Mouse (Mus musculus) cerebellum, adult 8-10 months (tissue): Measurements from ENCODE around the gene Sez6.

Experiments
- DNase-seq: peaks from one replicate; pipeline ENCODE4 v3.0.0; 2022

Sez6 gene

DNA sequence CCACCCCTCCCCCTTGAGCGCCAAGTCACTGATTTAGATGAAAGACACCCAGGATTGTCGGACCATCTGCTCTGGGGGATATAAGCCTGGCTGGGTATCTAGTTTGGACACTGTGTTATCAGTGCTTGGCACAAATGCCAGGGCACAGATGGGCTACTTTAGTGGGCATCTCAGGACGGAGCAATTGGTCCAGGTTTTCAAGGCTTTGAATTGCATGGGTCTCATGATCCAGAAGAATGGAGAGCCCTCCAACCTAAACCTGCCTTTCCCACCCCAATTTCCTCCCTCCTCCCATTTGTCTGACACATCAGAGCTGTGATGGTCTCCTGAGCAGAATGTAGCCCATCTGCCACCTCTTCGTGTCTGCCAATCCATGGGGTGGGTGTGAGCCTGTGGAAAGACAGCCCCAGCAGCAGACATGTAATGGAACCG is 20.2 kb downstream of the Sez6 start:
- DNase-seq, result peak; percentile 88

DNA sequence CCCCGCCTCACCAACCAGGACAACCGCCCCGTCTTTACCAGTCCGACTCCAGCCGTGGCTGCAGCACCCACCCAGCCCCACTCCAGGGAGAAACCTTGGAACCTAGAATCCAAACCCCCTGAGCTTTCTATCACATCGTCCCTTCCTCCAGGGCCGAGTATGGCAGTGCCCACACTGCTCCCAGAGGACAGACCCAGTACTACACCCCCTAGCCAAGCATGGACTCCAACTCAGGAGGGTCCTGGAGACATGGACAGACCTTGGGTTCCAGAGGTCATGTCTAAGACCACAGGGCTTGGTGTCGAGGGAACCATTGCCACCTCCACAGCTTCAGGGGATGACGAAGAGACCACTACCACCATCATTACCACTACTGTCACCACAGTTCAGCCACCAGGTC is 23.1 kb downstream of the Sez6 start:
- no peak for DNase-seq

DNA sequence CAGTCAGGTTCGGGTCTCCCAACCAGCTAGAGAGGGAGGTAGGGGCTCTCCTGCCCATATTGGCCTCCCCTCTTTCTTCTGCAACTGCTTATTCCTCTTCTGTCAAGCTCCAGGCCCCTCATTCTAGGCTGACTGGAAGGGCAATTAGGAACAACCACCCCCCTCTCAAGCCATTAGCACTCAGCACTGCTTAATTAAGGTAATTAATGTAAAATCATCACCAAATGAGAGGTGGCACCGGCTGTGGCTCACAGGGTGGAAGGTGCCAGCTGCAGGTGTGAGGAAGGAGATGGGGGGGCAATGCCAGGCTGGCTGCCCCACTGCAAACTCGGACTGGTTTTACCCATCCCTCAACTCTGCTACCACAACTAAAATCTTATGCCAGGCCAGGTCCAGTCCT is 25.8 kb downstream of the Sez6 start:
- no peak for DNase-seq

DNA sequence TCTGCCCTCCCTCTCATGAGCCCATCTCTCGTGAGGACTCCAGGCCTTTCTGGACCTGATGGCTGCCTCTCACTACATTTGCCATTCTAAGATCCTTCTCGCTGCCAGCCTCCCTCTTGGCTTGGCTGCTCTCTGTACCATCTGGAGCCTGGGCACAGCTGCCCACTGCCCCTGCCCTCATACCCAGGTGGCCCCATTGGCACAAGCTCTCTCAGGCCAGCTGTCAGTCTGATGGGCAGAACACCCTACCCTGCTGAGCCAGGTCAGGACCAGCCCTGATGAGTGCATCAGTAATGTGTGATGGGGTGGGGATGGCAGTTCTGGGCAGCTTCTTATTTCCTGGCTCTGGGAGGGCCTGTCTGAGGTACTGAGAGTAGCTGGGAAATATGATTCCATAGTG is 27.7 kb downstream of the Sez6 start:
- DNase-seq, result no peak

DNA sequence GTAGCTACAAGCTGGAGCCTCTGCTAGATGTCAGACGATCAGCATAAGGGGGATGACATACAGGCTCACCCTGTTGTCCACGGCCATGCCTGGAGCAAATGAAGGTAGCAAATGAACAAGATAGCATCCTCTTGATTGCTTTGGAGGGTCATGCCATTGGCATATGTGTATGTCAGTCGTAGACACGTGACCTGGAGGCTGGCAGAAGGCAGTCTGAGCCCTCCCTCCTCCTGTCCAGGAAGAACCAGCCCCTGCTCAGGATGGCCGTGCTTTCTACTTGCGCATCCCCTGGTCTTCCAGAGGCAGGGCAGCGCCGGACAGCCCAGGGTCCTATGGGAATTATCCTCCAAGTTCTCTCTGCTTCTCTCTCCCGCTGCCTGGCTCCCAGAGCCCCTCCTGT is 28.3 kb downstream of the Sez6 start:
- no peak for DNase-seq

DNA sequence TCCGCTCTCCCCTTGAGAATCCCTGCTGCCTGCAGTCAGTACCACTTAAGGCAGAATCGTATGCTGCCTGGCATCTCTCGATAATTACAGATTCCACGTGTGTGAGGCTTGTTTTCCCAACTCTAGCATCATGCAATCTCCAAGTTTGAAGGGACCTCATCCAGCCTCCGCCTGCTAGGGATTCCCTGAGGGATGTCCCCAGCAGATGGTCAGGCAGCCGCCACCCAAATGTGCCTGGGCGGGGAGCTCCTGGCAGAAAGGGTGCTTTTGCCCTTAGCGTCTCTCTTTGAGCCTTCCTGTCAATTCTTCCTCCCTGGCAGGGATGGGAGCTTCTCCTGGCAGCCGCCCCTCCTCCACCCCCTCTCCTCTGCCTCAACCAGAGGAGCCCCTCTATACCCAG is 29.6 kb downstream of the Sez6 start:
- no peak for DNase-seq

DNA sequence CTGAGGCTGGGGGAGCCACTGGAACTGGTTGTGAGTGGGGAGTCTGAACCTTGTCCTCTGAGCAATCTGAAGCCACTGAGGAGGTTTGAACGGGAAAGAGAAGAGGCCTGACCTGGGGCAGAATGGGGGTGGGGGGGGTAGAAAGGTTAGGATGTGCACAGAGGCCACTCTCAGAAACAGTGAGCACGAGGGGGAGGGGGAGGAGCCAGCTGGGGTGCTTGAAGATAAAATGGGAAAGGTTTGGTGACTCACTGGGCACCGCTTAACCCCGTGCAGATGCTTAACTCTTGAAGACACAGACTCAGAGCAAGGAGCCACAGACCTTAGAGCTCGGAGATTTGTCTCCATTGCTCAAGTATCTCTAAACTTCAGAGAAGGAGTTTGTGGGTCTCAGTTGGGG is 30.3 kb downstream of the Sez6 start:
- DNase-seq, result no peak

DNA sequence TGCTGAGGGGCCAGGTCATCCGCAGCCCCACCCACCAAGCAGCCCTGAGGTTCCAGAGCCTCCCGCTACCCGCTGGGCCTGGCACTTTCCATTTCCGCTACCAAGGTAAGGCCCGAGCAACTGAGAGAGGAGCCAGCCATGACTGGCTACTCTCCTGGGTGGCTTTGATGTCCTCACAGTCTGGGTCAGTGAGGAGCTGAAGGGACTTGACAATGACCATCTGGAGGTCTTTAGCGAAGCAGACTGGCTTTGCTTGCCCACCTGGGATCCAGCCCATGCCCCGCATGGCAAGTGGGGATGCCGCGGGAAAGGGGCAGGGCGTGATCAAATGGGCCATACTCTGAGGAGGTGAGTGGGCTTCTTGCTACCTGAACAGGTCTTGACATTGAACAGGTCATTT is 32.3 kb downstream of the Sez6 start:
- DNase-seq, result no peak

DNA sequence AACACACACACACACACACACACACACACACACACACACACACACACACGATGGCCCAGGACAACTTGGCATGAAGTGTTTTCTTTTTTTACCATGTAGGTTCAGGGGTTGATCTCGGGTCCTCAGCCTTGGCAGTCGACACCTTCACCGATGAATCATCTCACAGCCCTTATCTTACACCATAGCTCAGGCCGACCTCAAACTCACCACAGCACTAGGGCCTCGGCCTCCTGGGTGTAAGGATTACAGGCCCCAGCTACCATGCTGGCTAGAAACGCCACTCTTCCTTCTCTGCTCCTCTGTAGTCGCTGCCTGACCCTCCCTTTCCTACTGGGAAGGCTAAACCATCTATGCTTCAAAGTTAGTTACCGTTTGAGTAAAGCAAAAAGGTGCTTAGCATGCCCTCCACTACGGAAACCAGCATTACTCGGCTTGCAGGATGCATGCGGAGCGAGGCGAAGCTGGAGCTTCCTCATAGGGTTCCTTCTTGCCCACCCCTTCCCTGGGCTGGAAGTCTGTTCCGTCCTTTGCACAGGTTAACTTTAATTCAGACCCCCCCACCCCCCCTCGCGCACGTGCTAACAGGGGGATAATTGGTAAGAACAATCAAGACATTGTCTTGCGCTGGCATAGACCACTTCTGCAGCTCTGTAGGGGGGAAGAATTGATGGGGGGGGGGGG is 34.0 kb downstream of the Sez6 start:
- DNase-seq, result no peak

DNA sequence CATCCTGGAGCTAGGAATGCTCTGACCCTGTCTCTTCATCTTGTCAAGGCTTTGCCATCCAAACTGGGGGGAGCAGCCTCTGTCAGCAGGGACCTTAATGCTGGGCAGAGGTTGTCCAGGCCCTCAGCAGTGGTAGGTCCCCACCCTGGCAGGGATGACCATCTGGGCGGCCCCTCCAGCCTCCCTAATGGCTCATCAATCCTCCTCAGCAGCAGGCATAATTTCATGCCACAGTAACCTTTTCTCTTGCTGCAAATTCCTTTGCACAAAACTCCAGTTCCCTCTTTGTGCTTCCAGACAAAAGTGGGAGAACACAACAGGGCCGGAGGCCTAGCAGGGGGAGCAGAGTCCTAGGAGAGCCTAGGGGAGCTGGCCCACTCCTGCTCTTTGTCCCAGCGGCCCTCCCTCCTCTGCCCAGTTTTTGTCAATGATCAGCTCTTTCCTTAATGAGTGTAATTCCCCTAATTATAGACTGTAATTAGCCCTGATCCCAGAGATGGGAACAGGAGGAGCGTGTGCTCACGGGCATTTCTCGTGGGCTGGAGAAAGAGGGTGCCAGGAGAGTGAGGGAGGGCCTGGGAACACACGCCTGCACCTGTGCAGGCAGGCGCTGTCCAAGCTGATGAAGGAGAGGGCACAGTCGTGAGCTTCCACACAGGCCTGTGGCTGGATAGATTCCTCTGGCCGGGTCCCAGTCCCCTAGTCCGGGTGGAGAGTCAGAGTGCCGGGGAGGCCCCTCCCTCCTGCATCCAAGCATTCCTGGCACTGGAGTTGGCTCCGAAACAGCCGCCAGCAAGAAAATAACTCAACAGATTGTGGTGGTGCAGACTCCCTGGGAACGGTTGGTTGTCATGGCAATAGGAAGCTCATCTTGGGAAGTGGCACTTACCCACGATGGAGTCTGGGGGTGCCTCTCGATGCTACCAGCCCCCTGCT is 34.8 kb downstream of the Sez6 start:
- DNase-seq, result peak; percentile 93

DNA sequence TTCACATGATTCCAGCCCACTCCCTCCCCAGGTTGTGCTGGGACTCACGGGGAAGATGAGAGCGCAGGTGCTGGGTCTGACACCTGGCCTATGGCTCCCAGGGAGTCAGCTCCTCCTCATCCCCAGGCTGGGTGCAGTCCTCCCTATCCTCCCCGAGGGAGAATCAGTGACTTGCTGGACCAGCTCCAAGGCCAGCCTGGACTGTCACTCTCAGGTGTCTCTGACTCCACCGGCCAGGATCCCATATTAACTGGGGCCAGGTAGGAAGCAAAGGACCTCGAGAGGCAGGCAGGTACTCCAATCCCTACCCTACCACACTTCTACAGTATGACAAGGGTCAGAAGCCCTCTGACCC is 35.4 kb downstream of the Sez6 start:
- no peak for DNase-seq

DNA sequence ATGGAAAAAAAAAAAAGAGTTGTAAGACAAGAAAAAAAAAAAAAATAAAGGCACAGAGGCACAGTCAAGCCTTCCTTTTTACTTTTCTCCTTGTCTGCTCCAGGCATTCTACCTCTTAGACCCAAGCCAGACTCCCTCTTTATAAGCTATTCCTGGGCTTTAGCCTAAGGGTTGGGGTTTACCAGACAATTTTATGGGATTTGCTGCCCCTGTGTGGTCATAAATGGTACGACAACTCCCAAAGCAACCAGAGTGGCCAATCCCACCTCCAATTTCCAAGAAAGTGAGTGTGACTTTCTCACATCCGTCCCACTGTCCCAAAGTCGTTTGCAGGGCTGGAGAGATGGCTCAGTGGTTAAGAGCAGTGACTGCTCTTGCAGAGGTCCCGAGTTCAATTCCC is 36.5 kb downstream of the Sez6 start:
- DNase-seq, result peak; percentile 84

DNA sequence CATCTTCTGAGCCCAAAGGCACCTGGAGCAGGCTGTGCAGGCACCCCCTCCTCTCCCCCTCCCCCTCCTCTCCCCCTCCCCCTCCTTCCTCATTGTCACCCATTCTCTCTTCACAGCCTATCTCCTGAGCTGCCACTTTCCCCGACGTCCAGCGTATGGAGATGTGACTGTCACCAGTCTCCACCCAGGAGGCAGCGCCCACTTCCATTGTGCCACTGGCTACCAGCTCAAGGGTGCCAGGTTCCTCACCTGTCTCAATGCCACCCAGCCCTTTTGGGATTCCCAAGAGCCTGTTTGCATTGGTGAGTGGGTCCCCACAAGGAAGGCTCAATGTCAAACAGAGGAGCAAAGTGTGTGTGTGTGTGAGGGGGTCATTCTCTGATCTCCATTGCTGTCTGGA is 38.2 kb downstream of the Sez6 start:
- no peak for DNase-seq

DNA sequence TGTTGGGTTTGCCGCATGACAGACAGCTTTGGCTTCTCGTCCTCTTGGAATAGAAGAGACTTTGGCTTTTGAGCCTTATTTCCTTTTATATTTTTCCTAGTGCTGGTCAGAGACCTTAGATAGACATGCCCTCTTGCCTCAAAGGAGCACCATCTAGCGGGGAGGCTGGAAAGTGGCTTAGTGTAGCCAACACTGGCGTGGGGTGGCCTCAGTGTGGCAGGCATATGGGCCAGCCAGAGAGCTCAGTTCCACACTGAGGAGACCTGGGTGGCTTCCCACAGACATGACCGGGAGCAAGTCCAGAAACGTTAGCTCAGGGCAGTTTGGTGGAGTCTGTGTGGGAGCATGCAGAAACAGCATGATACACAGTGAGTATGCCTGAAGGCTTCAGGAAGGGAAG is 40.1 kb downstream of the Sez6 start:
- DNase-seq, result no peak

DNA sequence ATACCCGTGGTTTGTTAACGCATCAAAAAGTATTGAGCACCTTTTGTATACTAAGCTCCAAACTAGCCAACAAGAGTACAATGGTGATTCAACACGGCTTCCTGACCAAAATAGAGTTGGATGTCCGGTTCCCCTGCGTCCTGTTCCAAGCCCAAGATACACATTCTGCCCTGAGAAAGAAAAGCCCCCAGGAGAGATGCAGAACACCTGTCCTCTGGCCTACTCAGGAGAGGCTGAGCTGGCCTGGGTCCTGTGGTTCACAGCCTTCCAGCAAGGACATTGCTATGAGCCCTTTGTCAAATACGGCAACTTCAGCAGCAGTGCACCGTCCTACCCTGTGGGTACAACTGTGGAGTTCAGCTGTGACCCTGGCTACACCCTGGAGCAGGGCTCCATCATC is 42.9 kb downstream of the Sez6 start:
- DNase-seq, result no peak

DNA sequence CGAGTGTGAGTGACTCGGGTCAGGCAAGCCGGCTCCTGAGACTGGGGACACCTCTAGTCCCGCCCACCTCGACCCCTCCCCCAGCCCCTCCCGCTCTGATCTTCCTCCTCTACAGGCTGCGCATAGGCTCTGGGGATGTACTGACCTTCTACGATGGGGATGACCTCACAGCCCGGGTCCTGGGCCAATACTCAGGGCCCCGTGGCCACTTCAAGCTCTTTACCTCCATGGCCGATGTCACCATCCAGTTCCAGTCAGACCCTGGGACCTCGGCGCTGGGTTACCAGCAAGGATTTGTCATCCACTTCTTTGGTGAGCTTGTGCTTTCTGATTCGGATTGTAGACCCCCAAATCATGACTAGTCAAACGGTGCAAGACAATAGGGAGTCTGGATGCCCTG is 43.7 kb downstream of the Sez6 start:
- DNase-seq, result no peak

DNA sequence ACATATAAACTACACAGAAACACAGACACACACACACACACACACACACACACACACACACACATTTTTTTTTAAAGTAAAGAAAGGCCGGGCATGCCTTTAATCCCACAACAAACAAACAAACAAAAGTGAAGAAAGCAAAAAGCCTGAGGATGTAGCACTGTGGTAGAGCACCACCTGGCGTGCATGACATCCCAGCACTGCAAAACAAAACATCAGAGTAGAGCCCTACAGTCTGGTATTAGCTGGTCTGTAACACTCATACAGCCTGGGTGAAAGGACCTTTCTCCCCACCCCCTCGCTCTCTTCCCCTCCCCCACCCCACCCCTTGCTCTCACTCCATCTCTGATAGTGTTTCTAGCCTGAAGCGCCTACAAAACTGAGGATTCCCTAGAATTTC is 45.3 kb downstream of the Sez6 start:
- DNase-seq, result no peak

DNA sequence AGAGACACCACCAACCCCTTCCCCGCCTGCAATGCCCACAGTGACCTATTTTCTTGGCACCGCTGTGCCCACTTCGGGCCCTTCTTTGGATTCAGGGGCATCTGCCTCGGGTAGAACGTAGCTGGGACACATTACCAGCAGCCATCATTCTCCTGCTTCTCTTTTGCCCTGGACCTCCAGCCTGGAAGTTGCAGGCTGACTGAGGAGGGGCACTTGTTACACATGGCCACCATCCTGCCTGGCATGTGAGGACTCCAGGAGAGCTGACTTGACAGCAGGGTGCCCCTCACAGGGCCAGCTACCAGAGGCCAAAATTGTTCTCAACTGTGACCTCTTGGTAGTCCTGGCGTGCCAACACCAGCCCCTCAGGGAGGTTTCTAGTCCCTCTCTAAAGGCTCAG is 47.6 kb downstream of the Sez6 start:
- no peak for DNase-seq

DNA sequence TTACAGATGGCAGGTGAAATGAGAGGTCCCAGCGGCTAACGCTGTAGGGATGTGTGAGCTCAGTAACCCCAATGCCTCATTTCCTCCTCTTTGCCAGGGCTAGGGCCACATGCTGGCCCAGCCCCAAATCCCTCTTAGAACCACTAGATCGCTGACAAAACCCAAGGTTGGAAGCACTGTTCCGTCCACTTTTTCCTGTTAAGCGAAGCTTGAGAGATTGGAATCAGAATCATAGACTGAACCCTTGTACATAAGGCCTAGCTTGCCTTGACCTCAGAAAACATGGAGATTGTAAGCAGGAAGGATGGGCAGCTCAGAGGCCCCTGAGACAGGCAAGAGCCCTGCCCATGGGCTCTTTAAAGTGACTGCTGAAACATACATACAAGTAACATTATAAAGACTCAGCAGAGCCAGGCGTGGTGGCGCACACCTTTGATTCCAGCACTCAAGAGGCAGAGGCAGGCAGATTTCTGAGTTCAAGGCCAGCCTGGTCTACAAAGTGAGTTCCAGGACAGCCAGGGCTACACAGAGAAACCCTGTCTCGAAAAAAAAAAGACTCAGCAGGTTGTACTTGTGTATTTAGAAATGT is 48.7 kb downstream of the Sez6 start:
- DNase-seq, result no peak

DNA sequence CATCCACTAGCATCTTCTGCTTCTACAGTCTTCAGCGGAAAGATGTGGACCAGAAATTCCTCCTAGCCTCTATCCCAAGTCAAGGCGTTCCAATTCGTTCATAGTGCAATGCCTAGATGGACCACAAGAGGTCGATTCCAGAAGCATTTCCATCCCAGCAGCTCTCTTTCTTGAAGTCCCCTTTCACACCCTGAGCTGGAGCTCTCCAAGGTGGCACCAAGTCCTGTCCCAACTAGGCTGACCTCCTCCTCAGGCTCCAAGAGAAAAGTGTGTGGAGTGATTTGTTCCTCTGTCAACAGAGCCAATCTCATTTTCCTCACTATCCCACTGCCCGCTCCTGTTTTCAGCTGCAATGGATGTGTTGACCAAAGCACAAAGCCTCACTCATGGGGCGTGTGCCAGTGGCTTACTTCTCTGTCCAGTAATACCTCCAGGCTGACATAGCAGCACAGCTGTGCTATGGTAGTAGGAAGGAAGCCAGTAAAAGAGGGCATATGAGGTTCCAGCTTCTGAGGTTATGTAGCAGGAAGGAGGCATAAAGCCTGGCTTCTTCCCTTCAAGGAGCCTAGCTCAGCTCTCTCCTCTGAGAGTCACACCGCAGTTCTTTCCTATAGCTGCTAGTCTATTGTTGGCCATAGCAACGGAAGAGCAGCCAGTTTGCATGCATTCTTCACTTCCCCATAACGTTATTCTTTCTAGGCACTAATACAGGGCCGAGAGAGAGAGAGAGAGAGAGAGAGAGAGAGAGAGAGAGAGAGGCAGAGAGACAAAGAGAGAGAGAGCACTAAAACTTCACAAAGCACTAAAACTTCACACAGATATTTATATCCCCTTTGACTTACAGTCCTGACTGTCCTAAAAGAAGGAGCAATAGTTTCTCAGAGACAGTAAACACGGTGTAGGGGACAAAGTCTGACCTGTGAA is 49.9 kb downstream of the Sez6 start:
- DNase-seq, result peak; percentile 59

DNA sequence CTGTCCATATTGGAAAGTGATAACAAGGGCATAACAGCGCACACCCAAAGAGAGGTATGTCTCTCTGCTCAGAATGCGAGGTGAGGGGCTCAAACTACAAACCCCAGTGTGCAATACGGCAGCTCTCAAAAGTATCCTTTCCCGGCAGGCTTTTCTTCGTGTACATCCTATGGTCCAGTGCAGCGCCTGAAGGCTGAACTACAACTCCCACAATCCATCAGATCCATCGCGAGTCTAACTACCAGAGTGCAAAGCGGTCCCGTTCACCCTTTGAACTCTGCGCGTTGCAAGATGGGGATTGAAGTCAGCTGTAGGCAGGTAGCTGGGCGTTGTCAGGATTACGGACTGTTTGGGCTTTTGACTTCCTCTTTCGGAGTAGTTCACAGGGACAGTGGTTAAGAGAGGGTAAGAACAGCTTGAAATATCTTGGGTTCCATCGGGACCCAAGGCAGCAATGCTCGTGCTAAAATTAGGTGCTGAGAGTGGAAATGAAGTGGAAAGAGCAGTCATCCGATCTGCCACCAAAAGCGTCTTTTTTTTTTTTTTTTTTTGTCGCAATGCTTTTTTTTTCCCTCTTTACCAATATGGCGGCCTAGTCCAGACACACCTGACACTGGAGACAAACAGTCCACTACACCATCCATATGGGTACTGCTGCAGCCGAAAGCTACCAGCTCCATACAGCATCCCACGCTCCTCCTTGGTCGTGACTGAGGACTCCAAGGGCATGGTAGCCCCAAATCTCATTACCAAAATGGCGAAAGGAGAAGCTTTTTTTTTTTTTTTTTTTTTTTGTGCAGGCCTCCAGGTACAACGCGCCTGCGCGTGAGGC is 51.2 kb downstream of the Sez6 start:
- peak; percentile 93 for DNase-seq

DNA sequence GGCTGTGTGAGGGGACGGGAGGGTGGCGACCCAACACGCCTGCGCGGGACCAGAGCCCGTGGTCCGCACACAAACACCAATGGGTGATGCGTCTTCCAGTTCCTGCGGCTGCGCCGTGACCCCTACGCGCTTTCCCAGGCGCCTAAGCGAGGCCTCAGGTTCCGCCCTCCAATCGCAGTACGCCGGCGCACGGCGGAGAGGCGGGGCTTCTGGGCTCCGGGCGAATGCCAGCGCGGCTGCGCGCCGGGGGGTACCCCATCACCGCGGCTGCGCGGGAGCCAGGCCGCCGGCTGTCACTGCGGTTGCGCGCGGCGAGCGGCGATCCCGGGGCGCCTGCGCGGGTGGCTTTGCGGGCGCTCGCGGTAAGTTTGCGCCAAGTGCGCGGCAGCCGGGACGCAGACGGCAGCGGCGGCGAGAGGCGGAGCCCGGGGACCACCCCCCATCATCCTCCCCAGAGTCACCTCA is 51.9 kb downstream of the Sez6 start, which contains the start of gene Phf12:
TSS of gene Phf12 (plus strand) at position 314 of the 465 bp plus-strand sequence.
- peak; percentile 99 for DNase-seq
